Mouse (Mus musculus) brain, embryonic 14.5 days (tissue): ENCODE measurements around the gene Gm9803. TPM values are rescaled to one million over a fixed set of nuclear protein-coding genes. Genes with fewer than 3 reads are reported as not detected.
"Not testable (repeated sequence)": the region's sequence is repeated elsewhere in the genome, so short reads cannot be mapped to it uniquely, and the experiment has no call there.

ENCODE experiments used
- DNase-seq: peaks from one replicate; pipeline ENCODE4 v3.0.0-alpha.2; 2011; ENCODE audit warnings: low read depth
- CTCF ChIP-seq: fragments of 200-500 bp; IDR thresholded peaks from 2 replicates; pipeline ENCODE4 v1.5.1; 2012; ENCODE audit warnings: inconsistent platforms, mild to moderate bottlenecking, moderate library complexity, borderline replicate concordance; ENCODE audit not compliant: insufficient read depth, insufficient read length; ENCODE audit errors: extremely low read depth
- POLR2A ChIP-seq: fragments of 200-500 bp; IDR thresholded peaks from 2 replicates; pipeline ENCODE4 v1.6.1; 2012; ENCODE audit warnings: mild to moderate bottlenecking, inconsistent platforms, borderline replicate concordance; ENCODE audit not compliant: poor library complexity, insufficient read depth, insufficient read length, severe bottlenecking; ENCODE audit errors: extremely low read depth
- polyA plus RNA-seq: library from polyadenylated mRNA; depleted of rRNA; stranded (reverse); fragments of >200 nt; gene quantifications from 2 replicates; pipeline ENCODE4 v1.2.3, GENCODE M21; 2012; rRNA removed

The Gm9803 gene
- 15.0 and 45.2 TPM in 2 replicates for polyA plus RNA-seq

- not testable (repeated sequence) for DNase-seq
Measured at GRCm38 (mm10) chr10:43523931-43524330, at the start of gene Gm9803. TSS of gene Gm9803 (plus strand) at chr10:43524084.

GRCm38 (mm10) chr10:43475376-43475775 is 48.5 kb upstream of the Gm9803 start:
- no peak for DNase-seq
- no peak for TF ChIP-seq POLR2A
- peak; percentile 47 for TF ChIP-seq CTCF

GRCm38 (mm10) chr10:43477459-43477858 is 46.4 kb upstream of the Gm9803 start:
- TF ChIP-seq POLR2A (no peak), CTCF (no peak)
- peak; percentile 74 for DNase-seq

- TF ChIP-seq POLR2A, result no peak; the same call in 1 of the 2 replicates
- TF ChIP-seq CTCF, result no peak
- DNase-seq, result peak; percentile 88
Measured at GRCm38 (mm10) chr10:43477865-43478681, 45.8 kb upstream of the Gm9803 start.

- peak; percentile 80 for DNase-seq
- no peak for TF ChIP-seq POLR2A
- no peak for TF ChIP-seq CTCF
Measured at GRCm38 (mm10) chr10:43478751-43479435, 45.0 kb upstream of the Gm9803 start, which contains the start of gene Bend3. TSS of gene Bend3 (plus strand) at chr10:43478831.

DNA sequence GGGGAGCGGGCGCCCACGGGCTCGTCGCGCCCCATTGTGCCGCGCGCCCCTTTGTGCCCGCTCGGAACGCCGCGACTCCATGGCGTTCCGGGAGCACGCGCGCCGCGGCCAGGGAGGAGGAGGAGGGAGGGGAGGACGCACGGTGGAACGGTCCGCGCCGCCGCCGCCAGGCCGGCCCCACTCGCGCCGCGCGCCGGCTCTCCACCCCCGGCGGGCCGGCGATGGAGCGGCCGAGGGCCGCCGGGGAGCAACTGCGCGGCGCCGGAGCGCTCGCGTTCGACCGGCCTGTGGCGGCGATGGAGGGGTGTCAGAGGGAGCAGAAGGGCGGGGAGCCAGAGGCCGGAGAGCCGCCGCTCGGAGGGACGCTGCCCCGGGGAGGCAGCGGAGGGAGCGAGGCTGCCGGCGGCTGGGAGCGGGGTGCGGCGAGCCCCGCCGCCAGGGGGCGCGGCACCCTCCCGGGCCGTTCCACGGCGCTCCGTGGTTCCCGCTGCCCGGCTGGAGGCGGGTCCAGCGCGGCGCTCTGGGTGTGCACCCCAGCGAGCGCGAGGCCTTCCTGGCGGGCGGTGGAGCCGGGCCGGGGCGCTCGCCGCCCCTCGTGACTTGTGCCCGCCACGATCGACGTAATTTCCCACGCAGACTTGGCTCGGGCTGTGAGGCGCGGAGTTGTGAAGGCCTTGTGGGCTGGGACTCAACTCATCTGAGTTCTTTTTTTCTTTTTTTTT is 44.3 kb upstream of the Gm9803 start:
- peak; percentile 86 for DNase-seq
- peak; percentile 82 for TF ChIP-seq POLR2A
- TF ChIP-seq CTCF, result peak; percentile 66

- no peak for TF ChIP-seq CTCF
- TF ChIP-seq POLR2A, result no peak
- peak; percentile 20 for DNase-seq
Measured at GRCm38 (mm10) chr10:43480227-43480849, 43.5 kb upstream of the Gm9803 start.

- TF ChIP-seq CTCF, result no peak
- TF ChIP-seq POLR2A, result no peak
- DNase-seq, result no peak
Measured at GRCm38 (mm10) chr10:43481179-43481578, 42.7 kb upstream of the Gm9803 start.

DNA sequence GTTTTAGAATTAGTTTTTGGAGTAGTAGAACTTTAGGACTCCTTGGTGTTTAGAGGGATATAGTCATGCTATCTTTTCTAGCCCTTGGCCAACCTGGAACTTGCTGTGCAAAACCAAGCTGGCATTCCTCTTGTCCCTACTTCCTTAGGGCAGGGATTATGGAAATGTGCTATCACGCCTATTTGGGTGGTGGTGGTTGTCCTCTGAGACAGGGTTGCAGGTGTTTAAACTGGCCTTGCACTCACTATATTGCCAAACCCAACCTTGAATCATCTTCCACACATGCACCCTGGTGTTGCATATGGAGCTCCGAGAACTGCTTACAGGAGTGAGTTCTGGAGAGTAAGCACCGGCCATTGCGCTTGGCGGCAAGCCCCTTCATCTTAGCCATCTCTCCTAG is 41.9 kb upstream of the Gm9803 start:
- no peak for DNase-seq
- no peak for TF ChIP-seq CTCF
- TF ChIP-seq POLR2A, result no peak

- TF ChIP-seq POLR2A, result no peak
- TF ChIP-seq CTCF, result no peak
- DNase-seq, result no peak
Measured at GRCm38 (mm10) chr10:43483426-43483995, 40.4 kb upstream of the Gm9803 start.

- no peak for TF ChIP-seq CTCF
- no peak for TF ChIP-seq POLR2A
- no peak for DNase-seq
Measured at GRCm38 (mm10) chr10:43485751-43486268, 38.1 kb upstream of the Gm9803 start.

DNA sequence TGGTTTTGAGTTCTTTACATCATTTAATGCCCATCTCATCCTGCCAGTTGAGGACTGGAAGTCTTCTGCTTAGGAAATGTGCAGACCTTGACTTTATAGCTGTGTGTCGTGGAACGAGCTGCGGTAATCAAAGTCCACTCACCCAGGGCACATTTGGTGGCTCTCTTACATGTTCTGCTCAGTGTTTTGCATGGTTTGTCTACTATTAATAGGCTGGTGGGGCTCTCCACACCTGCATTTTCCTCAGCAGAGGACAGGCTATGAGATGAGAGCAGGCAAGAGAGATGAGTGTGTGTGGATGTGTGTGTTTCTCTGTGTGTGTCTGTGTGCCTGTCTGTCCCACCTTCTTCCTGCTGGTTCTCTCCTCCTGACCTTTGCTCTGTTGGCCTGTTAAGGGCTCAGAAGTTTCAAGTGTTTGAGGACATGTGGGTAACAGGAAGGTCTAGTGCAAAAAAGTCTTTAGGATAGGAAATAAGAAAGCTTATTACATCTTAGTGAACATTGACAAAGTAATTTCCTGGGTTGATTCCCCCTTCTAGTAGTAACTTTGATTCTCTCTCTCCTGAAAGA is 36.4 kb upstream of the Gm9803 start:
- TF ChIP-seq CTCF (no peak), POLR2A (no peak)
- no peak for DNase-seq
